Mouse (Mus musculus): Measurements from ENCODE around the gene Adap1. TPM values are rescaled to one million over a fixed set of nuclear protein-coding genes. Genes with fewer than 3 reads are reported as not detected.

Gene Adap1
- total RNA-seq, 2 experiments from 2014 or later: 4.5 to 11.6 TPM

- DNase-seq (ENCODE audit: low spot score in 2 of 2): no peak
These were observed 1.4 kb downstream of the Adap1 start for GRCm38 (mm10) chr5:139324045-139324491.

GRCm38 (mm10) chr5:139323260-139323924, 2.0 kb downstream of the Adap1 start:
- no peak for DNase-seq (ENCODE audit: low spot score in 2 of 2)

GRCm38 (mm10) chr5:139321331-139321730, 4.1 kb downstream of the Adap1 start:
- DNase-seq (ENCODE audit: low spot score in 2 of 2): no peak

GRCm38 (mm10) chr5:139320424-139320823, 5.0 kb downstream of the Adap1 start:
- DNase-seq (ENCODE audit: low spot score in 2 of 2): no peak

GRCm38 (mm10) chr5:139317751-139318504, 7.5 kb downstream of the Adap1 start:
- no peak for DNase-seq (ENCODE audit: low spot score in 2 of 2)

- DNase-seq (ENCODE audit: low spot score in 2 of 2): no peak
These were observed 8.3 kb downstream of the Adap1 start for GRCm38 (mm10) chr5:139316982-139317675.

GRCm38 (mm10) chr5:139314941-139315642, 10.3 kb downstream of the Adap1 start:
- no peak for DNase-seq (ENCODE audit: low spot score in 2 of 2)

GRCm38 (mm10) chr5:139313536-139313935, 11.9 kb downstream of the Adap1 start:
- no peak for DNase-seq (ENCODE audit: low spot score in 2 of 2)

- peak in 1 of 2 experiments; percentile 28 for DNase-seq (ENCODE audit: low spot score in 2 of 2)
These were observed 13.6 kb downstream of the Adap1 start for GRCm38 (mm10) chr5:139311822-139312221.

GRCm38 (mm10) chr5:139310477-139310876, 14.9 kb downstream of the Adap1 start:
- DNase-seq (ENCODE audit: low spot score in 2 of 2): no peak

- no peak for DNase-seq (ENCODE audit: low spot score in 2 of 2)
These were observed 15.5 kb downstream of the Adap1 start for GRCm38 (mm10) chr5:139309946-139310345.

GRCm38 (mm10) chr5:139303646-139304061, 21.8 kb downstream of the Adap1 start:
- DNase-seq (ENCODE audit: low spot score in 2 of 2): no peak

GRCm38 (mm10) chr5:139302101-139302500, 23.3 kb downstream of the Adap1 start:
- DNase-seq (ENCODE audit: low spot score in 2 of 2): no peak

- no peak for DNase-seq (ENCODE audit: low spot score in 2 of 2)
These were observed 27.7 kb downstream of the Adap1 start for GRCm38 (mm10) chr5:139297745-139298144.

- DNase-seq (ENCODE audit: low spot score in 2 of 2): no peak
These were observed 28.3 kb downstream of the Adap1 start for GRCm38 (mm10) chr5:139297092-139297491.

GRCm38 (mm10) chr5:139294089-139294488, 31.3 kb downstream of the Adap1 start:
- no peak for DNase-seq (ENCODE audit: low spot score in 2 of 2)

- DNase-seq (ENCODE audit: low spot score in 2 of 2): no peak
These were observed 33.4 kb downstream of the Adap1 start for GRCm38 (mm10) chr5:139291811-139292560.

GRCm38 (mm10) chr5:139290467-139291259, 34.8 kb downstream of the Adap1 start:
- no peak for DNase-seq (ENCODE audit: low spot score in 2 of 2)

GRCm38 (mm10) chr5:139288591-139288990, 36.8 kb downstream of the Adap1 start:
- DNase-seq (ENCODE audit: low spot score in 2 of 2): no peak

GRCm38 (mm10) chr5:139287787-139288186, 37.6 kb downstream of the Adap1 start:
- DNase-seq (ENCODE audit: low spot score in 2 of 2): no peak

Data from adrenal gland, adult 18-20 months (tissue).